Mouse (Mus musculus): ENCODE measurements around the gene Sertad3.
"Not testable (repeated sequence)": the region's sequence is repeated elsewhere in the genome, so short reads cannot be mapped to it uniquely, and the experiment has no call there.

The Sertad3 gene

DNA sequence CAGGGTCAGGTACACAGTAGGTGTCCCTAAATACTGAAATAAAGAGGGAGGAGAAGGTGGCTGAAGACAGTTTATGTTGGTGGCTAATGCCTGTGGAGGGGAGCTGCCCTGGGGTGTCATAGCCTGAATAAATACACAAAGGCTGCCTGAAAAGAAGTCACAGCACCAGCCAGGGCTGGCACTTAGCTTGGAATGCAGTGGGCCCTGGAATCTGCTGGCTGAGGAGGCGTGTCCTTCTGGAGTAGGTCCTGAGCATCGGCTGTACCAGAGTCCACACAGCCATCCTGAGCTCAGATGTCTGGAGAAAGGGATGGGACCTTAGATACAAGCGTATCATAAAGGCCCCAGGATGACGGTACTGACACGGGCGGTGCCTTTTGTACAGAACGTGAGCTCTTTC, 18.3 kb downstream of the Sertad3 start:
- DNase-seq (ENCODE audit: low spot score in 2 of 2): no peak

DNA sequence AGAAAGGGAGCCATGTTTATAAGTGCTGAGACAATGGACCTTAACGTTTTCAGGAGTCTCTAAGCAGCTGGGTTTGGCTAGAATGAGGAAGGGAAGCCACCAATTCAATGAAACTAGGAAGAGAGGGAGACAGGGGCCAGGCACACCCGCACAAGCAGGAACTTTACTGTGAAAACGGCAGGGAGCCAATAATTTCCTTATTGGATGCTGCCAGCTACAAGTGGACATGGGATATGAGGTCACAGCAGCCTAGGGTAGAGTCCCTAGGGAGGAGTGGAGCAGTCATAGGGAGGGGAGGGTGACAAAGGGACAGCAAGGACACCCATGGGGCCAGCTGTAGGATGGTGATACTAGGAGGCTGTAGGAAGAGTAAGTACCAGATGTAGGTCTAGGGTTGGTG, 19.5 kb downstream of the Sertad3 start:
- DNase-seq (ENCODE audit: low spot score in 2 of 2): no peak

DNA sequence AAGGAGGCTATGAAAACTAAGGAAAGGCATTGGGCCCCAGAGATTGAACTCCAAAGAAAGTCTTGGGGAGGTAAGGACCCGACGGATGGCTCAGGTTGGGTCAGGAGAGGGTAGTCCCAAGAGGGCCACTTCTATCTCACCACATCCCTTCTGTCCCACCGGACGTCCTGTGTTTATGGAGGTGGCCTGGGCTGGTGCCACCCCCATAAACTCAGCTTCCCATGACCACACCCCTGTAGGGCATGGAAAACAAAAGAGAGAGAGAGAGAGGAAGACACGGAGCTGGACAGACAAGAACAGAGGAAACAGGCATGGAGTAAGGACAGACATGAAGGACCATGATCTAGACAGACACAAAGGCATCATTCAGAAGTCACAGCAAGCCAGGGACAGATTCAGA, 19.9 kb downstream of the Sertad3 start:
- DNase-seq (ENCODE audit: low spot score in 2 of 2): no peak

DNA sequence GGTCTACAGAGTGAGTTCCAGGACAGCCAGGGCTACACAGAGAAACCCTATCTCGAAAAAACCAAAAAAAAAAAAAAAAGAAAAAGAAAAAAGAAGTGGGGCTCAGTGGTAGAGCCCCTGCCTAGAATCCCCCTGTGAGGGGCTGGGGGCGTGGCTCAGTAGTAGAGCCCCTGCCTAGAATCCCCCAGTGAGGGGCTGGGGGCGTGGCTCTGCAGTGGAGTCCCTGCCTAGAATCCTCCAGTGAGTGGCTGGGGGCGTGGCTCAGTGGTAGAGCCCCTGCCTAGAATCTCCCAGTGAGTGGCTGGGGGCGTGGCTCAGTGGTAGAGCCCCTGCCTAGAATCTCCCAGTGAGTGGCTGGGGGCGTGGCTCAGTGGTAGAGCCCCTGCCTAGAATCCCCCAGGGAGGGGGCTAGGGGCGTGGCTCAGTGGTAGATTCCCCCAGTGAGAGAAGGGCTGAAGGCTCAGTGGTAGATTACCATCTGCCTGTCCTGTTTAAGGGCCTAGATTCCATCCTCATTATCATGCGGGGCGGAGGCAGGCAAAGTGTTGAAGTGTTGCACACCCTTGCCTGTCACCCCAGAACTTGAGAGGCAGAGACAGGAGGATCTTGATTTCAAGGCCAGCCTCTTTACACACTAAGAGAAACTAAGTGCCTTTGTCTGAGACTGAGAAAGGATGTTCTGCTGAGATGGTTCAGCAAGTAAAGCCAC, 21.2 kb downstream of the Sertad3 start:
- DNase-seq (ENCODE audit: low spot score in 2 of 2): not testable (repeated sequence)

DNA sequence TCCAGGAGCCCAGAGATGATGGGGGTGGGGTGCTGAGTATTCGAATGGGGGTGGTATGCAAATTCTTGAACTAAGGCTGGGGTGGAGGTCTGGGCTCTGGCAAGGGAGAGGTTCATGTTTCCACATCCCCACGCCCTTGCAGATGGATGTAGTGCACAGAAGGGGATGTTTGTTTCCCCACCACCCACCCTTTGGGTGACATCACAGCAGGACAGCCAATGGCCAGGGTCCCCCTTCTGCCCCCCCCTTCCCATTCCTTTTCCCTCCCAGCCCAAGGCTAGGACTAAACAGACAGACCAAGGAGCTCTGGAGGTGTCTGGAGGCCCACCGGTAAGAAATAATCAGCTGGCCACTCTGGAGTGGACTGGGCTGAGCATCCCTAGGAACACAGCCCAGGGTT, 25.5 kb downstream of the Sertad3 start, which contains the start of gene Prx:
Gene Prx (plus strand): TSS at position 289 of the 400 bp plus-strand sequence.
- DNase-seq (ENCODE audit: low spot score in 2 of 2): no peak

DNA sequence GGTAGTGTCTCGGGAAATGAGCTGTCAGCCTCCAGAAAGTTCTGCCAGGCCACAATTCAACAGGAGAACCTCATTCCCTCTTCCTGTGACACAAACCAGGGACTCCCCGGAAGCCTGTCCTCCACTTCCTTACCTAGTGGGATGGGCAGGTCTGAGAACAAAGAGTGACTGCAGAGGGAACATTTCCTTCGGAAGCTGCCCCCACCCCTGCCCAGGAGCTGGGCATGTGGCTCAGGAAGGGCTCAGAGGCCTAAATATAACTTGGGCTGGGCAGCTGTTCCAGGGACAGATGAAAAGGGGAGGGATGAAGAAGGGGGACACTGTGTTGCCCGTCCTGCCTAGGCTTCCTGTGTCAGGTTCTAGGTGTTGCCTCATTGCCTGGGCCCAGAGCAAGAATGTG, 28.1 kb downstream of the Sertad3 start:
- no peak for DNase-seq (ENCODE audit: low spot score in 2 of 2)

DNA sequence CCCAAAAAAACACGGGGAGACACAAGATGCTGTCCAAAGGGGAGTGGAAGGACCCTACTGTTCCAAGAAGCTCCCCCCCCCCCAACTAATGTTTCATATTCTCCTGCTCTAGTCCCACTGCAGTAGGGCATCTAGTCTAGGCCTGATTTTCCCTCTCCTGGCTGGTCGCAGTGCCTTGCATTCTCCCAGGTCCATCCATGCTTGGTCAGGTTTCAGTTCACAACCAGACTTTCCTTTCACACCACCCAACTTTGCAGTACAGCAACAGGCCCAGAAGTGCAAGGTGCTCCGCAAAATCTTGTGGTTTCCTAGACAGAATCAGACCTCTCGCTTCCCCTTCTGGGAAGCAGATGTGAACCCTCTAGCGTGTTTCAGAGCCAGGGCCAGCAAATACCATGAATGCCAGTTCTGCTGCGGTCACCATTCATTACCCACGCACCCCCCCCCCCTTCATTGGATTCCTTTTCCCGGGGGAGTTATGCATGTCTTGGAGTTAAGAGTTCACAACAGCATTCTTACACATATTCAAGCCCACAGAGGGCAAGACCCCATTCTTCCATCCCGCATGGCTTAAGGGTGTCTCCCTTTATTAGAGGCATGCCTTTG, 33.3 kb downstream of the Sertad3 start:
- no peak for DNase-seq (ENCODE audit: low spot score in 2 of 2)

DNA sequence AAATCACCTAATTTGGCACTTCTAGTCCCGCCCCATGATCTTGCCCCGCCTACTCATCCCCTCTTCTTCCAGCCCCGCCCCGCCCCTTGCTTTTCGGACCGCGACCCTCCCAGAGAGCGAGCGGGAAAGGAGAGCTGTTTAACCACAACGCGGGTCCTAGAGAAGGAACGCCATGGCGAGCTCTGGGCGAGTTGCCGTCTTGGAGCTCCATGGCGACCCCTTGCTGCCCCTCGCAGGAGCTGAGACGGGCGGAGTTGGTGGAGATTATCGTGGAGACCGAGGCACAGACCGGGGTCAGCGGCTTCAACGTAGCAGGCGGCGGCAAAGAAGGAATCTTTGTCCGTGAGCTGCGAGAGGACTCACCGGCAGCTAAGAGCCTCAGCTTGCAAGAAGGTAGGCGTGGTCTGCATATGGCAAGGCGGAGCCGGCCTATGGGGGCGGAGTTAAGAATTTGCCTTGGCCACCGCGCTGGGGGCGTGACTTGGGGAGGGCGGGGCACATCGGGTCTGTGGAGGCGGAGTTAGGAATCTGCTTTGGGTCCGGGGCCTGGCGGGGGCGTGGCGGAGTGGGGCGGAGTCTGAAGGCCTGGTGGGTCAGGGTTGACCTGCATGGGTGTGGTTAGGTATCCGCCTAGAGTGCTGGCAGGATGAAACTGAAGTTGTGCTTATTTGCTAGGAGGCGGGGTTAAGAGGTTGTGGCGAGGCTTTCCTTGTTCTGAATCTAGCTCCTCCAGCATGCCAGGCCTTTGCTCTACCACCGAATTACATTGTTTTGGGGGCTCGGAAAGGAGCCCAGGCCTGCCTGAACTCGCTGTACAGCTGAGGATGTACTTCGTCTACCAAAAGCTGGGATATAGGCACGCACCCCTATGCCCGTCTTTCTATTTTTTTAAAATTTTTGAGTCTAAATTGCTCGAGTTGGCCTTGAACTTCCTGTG, 34.4 kb downstream of the Sertad3 start:
- DNase-seq (ENCODE audit: low spot score in 2 of 2): peak; percentile 100

DNA sequence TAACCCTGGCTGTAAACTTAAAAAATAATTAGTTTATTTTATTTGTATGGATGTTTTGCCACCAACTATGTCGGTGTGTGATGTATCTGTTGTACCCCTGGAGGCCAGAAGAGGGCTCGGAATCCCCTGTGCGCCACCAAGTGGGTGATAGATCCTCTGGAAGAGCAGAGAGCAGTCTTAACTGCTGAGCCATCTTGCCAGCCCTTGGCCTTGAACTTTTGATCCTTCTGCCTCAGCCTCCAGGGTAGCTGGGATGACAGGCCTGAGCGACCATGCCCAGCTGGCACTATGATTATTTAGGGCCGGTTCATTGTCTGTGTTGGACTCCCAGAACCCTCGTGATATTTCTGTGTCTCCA, 35.1 kb downstream of the Sertad3 start:
- peak; percentile 33 to 60 for DNase-seq (ENCODE audit: low spot score in 2 of 2)

DNA sequence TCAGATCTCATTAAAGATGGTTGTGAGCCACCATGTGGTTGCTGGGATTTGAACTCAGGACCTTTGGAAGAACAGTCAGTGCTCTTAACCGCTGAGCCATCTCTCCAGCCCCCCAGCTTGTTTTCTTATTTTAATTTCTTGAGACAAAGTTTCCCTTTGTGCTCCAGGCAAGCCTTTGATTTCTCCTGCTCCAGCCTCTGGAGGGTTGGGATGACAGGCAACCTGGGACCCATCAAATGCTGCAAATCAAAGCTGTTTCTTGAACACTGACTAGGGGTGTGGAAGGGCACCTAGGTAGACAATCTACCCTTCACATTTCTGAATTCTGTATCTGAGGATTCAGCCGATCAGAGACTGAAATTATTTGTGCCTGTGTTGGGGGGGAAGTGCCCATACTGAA, 37.2 kb downstream of the Sertad3 start:
- DNase-seq (ENCODE audit: low spot score in 2 of 2): no peak

DNA sequence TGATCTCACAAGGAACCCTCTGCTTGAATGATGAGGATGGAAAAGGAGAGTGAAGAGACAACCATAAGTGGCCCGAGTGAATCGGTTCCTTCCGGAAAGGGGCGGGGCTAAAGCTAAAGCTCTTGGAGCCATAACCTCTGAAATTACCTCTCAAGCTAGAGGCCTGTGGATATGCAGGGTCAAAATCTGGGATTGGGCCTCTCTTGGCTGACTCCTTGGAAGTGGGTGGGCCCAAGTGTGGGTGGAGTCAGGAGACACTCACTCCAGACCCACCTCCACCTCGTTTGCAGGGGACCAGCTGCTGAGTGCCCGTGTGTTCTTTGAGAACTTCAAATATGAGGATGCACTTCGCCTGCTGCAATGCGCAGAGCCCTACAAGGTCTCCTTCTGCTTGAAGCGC, 41.4 kb downstream of the Sertad3 start:
- no peak for DNase-seq (ENCODE audit: low spot score in 2 of 2)

DNA sequence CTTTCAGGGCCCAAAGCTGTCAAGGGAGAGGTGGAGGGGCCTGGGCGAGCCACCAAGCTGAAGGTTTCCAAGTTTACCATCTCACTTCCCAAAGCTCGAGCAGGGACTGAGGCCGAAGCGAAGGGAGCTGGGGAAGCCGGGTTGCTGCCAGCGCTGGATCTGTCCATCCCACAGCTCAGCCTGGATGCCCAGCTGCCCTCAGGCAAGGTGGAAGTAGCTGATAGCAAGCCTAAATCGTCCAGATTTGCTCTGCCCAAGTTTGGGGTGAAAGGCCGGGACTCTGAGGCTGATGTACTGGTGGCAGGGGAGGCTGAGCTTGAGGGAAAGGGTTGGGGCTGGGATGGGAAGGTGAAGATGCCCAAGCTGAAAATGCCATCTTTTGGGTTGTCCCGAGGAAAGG, 44.7 kb downstream of the Sertad3 start:
- DNase-seq (ENCODE audit: low spot score in 2 of 2): no peak

DNA sequence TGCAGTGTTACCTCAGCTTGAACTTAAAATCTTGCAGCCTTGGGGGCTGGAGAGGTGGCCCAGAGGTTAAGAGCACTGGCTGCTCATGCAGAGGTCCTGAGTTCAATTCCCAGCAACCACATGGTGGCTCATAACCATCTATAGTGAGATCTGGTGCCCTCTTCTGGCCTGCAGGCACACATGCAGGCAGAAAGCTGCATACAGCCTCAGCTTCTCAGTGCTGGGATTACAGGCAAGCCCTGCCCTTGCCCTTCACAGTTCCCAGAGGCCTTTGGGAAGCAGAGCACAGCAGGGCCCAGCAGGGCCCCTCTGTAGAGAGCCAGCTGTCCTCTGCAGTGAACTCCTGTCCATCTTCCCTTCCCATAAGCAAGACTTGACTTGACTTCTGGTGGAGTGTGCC, 46.5 kb downstream of the Sertad3 start:
- no peak for DNase-seq (ENCODE audit: low spot score in 2 of 2)

DNA sequence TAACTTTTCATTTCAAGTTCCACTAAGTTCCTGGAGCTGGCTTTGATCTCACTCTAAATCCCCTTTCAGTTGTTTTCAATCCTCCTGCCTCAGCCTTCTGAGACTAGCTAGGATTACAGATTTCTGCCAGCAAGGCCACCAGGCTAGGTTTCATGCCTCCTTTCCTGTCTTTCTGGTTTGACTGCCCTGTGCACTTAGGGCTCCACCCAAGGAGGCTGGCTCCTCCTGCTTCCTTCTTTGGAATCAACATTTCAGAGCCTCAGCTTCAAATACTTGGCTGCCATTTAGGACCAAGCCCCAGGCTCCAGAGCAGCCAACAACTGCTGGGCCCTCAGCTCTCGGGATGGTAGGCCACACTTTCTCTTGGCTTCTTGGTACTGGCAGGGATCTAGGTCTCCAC, 47.0 kb downstream of the Sertad3 start:
- peak; percentile 22 to 23 for DNase-seq (ENCODE audit: low spot score in 2 of 2)

DNA sequence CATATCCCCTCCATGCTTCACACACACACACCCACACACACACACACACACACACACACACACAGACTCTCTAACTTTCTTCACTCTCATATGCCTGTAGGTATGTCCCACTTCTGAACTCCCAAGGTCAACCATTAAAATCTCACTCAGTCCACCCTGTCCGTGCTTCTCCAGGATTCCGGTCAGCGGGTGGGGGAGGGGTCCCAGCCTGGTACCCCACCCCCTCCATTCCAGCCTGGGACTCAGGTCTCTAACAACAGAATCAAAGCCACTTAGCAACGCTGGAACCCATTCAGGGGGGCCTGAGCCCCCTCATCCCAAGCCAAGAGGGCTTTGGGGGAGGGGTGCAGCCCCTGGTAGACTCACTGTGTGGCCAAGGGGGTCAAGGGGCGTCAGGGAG, 49.4 kb downstream of the Sertad3 start, which contains the start of gene Hipk4:
Gene Hipk4 (plus strand): TSS at position 301 of the 400 bp plus-strand sequence.
- no peak for DNase-seq (ENCODE audit: low spot score in 2 of 2)

DNA sequence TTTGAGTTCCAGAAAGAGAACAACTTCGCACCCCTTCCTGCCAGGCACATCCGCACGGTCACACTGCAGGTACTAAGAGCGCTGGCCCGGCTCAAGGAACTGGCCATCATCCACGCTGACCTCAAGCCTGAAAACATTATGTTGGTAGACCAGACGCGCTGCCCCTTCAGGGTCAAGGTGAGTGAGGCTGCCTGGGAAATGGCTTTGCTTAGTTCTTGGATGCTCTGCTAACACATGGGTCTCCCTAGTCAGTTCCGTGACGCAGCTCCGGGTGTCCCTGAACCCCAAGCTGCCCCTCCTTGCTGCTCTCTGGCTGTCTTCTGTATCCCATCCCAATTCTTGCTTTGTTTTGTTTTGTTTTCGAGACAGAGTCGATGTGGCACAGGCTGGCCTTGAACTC, 50.2 kb downstream of the Sertad3 start:
- no peak for DNase-seq (ENCODE audit: low spot score in 2 of 2)

DNA sequence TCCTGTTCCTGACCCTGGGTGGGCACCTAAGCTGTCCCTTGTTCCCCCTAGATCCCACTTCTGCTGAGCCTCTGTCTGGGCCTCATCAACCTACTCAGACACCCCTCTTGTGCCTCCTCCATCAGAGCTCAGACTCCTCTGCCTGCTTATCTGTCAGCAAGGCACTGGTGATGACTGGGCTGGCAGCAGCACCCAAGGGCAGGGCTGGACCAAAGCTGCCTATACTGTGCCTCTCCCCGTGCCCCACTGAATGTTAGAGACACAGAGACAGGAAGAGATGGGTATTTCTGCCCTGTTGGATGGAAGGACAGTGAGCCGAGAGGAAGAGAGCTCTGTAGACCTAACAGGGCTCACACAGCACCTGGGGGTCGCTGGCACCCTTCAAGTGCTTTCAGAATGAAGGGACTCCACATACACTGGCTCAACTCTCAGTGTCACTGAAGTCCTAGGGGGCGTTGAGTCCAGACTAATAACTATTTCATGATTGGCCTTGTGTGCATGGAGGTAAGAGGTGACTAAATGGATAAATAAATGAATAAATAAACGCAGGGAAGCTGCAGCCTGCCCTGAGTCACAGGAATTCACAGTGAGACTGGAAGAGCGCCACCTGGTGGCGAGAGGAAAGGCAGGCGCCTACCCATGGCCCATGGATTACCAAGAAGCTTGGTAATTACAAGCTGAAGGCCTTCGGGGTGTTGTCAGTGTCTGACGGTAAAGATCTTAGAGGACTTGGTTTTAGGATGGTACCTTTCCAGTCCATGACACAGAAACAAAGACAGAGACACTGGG, 52.7 kb downstream of the Sertad3 start:
- peak; percentile 72 to 77 for DNase-seq (ENCODE audit: low spot score in 2 of 2)

All from urinary bladder, postnatal 36 days (tissue).